Mouse (Mus musculus) ES-Bruce4 (cell line): ENCODE measurements around the gene U2af2. TPM values are rescaled to one million over a fixed set of nuclear protein-coding genes. Genes with fewer than 3 reads are reported as not detected.

Experiments
- H3K27ac ChIP-seq: 2 replicates; pipeline ENCODE4 v1.5.1; 2012; ENCODE audit warnings: low read length, inconsistent platforms; ENCODE audit not compliant: insufficient read depth
- H3K27me3 ChIP-seq: 2 replicates; pipeline ENCODE4 v1.6.1; 2012; ENCODE audit warnings: mild to moderate bottlenecking, low read length, inconsistent platforms; ENCODE audit not compliant: control insufficient read depth, poor library complexity, insufficient read depth, severe bottlenecking
- H3K36me3 ChIP-seq: 2 replicates; pipeline ENCODE4 v1.6.1; 2012; ENCODE audit warnings: inconsistent platforms, mild to moderate bottlenecking, low read length, moderate library complexity; ENCODE audit not compliant: control insufficient read depth, poor library complexity, insufficient read depth, severe bottlenecking
- H3K4me1 ChIP-seq: one replicate; pipeline ENCODE4 v1.8.1; 2011; ENCODE audit warnings: low read length; ENCODE audit not compliant: control insufficient read depth, insufficient read depth
- H3K4me3 ChIP-seq: 2 replicates; pipeline ENCODE4 v1.5.1; 2011; ENCODE audit warnings: low read depth, mild to moderate bottlenecking, low read length
- H3K9ac ChIP-seq: 2 replicates; pipeline ENCODE4 v1.6.1; 2012; ENCODE audit warnings: low read depth, mild to moderate bottlenecking, inconsistent platforms; ENCODE audit not compliant: poor library complexity, severe bottlenecking
- H3K9me3 ChIP-seq: replicated peaks from 2 replicates; pipeline ENCODE4 v1.6.1; 2012; ENCODE audit warnings: mild to moderate bottlenecking, low read length, inconsistent platforms; ENCODE audit not compliant: control insufficient read depth, poor library complexity, insufficient read depth, severe bottlenecking
- CTCF ChIP-seq: IDR thresholded peaks from one replicate; pipeline ENCODE4 v1.8.1; 2011; ENCODE audit warnings: low read depth, low read length
- EP300 ChIP-seq: IDR thresholded peaks from 2 replicates; pipeline ENCODE4 v1.6.1; 2011; ENCODE audit warnings: low read depth, low read length; ENCODE audit not compliant: insufficient read depth
- POLR2A ChIP-seq: IDR thresholded peaks from one replicate; pipeline ENCODE4 v1.8.1; 2011; ENCODE audit warnings: low read length; ENCODE audit not compliant: insufficient read depth
- polyA plus RNA-seq: library from polyadenylated mRNA; stranded (reverse); fragments of >200 nt; gene quantifications from 2 replicates; pipeline ENCODE4 v1.2.4, GENCODE M21; 2011; ENCODE audit warnings: low read depth; ENCODE audit not compliant: missing spikeins, insufficient read depth, insufficient read length

Gene U2af2
- polyA plus RNA-seq, 1 experiment: 236 TPM

GRCm38 (mm10) chr7:5044981-5045380 lies 17.0 kb upstream of the U2af2 start:
- TF ChIP-seq EP300: no peak
- no peak for TF ChIP-seq POLR2A
- TF ChIP-seq CTCF: no peak
- Histone ChIP-seq H3K9me3 (no peaks in the 10 kb centered on the region), H3K9ac (no peak overlapping the region), H3K4me3 (no peak overlapping the region), H3K36me3 (peaks cover 2% of the 10 kb centered on the region; the same call in 1 of the 2 replicates), H3K27ac (no peak overlapping the region), H3K27me3 (no peaks in the 10 kb centered on the region), H3K4me1 (no peaks in the 10 kb centered on the region)

- Histone ChIP-seq H3K27ac (no peak overlapping the region), H3K4me1 (peaks cover 1% of the 10 kb centered on the region), H3K27me3 (no peaks in the 10 kb centered on the region), H3K9me3 (no peaks in the 10 kb centered on the region), H3K36me3 (peaks cover 2% of the 10 kb centered on the region; the same call in 1 of the 2 replicates), H3K9ac (no peak overlapping the region), H3K4me3 (no peak overlapping the region)
- TF ChIP-seq EP300 (no peak), POLR2A (no peak), CTCF (no peak)
Measured at GRCm38 (mm10) chr7:5046112-5046511, 15.8 kb upstream of the U2af2 start.

DNA sequence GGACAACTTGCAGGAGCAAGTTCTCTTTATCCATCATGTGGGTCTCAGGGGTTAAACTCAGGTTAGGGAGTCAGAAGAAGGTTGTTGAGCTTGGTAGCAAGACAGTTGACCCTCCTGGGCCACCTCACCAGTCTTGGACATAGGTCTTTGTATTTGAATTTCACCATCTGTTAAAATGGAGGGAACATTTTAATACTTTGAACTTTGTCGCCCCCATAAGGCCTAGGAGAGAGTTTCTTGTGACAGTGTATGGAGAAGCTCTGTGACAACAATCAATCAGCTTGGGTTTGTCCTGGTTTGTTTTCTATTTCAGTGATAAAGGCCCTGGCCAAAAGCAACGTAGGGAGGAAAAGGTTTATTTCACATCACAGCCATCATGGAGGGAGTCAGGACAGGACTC lies 14.6 kb upstream of the U2af2 start:
- no peaks in the 10 kb centered on the region for H3K27me3 ChIP-seq
- no peak overlapping the region for H3K9ac ChIP-seq
- H3K4me1 ChIP-seq: peaks cover 1% of the 10 kb centered on the region
- H3K9me3 ChIP-seq: no peaks in the 10 kb centered on the region
- H3K27ac ChIP-seq: no peak overlapping the region
- H3K36me3 ChIP-seq: no peaks in the 10 kb centered on the region
- TF ChIP-seq CTCF (no peak), POLR2A (no peak), EP300 (no peak)
- no peak overlapping the region for H3K4me3 ChIP-seq

GRCm38 (mm10) chr7:5051193-5052192 lies 10.4 kb upstream of the U2af2 start, which contains the start of gene Zfp580:
Gene Zfp580, plus strand, starts transcription at chr7:5051538.
- Histone ChIP-seq H3K27ac (no peak within 1 kb of the TSS), H3K4me3 (peak within 1 kb of the TSS; percentile 75), H3K4me1 (peaks cover 3% of the 10 kb centered on the region), H3K9ac (peak within 1 kb of the TSS; percentile 79), H3K27me3 (no peaks in the 10 kb centered on the region), H3K9me3 (no peaks in the 10 kb centered on the region), H3K36me3 (no peaks in the 10 kb centered on the region)
- no peak for TF ChIP-seq CTCF
- no peak for TF ChIP-seq POLR2A
- TF ChIP-seq EP300: no peak

DNA sequence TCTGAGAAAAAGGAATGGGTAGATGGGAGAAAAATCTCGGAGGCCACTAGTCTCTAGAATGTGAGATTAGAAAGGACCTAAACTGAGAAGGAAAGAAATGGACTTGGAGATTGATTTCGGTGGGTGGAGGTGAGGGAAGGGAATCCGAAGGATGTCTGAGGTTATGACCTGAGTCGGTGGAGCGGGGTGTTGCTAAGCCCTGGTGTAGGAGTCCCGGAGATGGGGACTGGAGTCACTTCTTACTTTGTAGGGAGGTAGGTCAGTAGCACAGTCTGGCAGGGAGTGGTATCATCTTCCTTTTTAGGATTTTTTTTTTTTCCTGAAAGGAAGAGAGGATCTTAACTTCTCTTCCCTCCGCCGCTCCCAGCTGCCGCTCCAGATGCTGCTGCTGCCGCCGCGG lies 9.5 kb upstream of the U2af2 start:
- TF ChIP-seq POLR2A: no peak
- no peak overlapping the region for H3K27ac ChIP-seq
- no peaks in the 10 kb centered on the region for H3K27me3 ChIP-seq

DNA sequence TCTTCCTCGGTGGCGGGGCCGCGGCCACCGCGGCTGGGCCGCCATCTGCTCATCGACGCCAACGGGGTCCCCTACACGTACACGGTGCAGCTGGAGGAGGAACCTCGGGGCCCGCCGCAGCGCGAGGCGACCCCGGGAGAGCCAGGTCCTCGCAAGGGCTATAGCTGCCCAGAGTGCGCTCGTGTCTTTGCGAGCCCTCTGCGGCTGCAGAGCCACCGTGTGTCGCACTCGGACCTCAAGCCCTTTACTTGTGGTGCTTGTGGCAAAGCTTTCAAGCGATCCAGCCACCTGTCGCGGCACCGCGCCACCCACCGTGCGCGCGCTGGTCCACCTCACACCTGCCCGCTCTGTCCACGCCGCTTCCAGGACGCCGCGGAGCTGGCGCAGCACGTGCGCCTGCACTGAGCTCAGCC lies 9.0 kb upstream of the U2af2 start:
- H3K27ac ChIP-seq: no peak overlapping the region
- peaks cover 5% of the 10 kb centered on the region for H3K4me1 ChIP-seq

More for the DNA sequence above, 9.5 kb upstream of the U2af2 start:
- H3K36me3 ChIP-seq: no peaks in the 10 kb centered on the region
- peak overlapping the region; percentile 79 for H3K9ac ChIP-seq
- H3K4me1 ChIP-seq: peaks cover 5% of the 10 kb centered on the region
- peak overlapping the region; percentile 63 for H3K4me3 ChIP-seq
- H3K9me3 ChIP-seq: no peaks in the 10 kb centered on the region

More for the DNA sequence above, 9.0 kb upstream of the U2af2 start:
- H3K27me3 ChIP-seq: no peaks in the 10 kb centered on the region
- H3K4me3 ChIP-seq: peak overlapping the region; percentile 63
- no peaks in the 10 kb centered on the region for H3K36me3 ChIP-seq
- TF ChIP-seq POLR2A (no peak), CTCF (no peak), EP300 (no peak)
- H3K9ac ChIP-seq: peak overlapping the region; percentile 79
- no peaks in the 10 kb centered on the region for H3K9me3 ChIP-seq
